Mouse (Mus musculus) neural tube, embryonic 15.5 days (tissue): ENCODE measurements around the gene Tpmt. TPM values are rescaled to one million over a fixed set of nuclear protein-coding genes. Genes with fewer than 3 reads are reported as not detected.

Experiments used
- ATAC-seq: fragments of 200-750 bp; cut with Nextera tagmentation; 2 replicates; pipeline ENCODE4 v1.8.0; 2017; ENCODE audit warnings: mild to moderate bottlenecking, moderate TSS enrichment, moderate library complexity; ENCODE audit not compliant: low FRiP score
- H3K27ac ChIP-seq: fragments of 300-500 bp; sonication (generic); replicated peaks from 2 replicates; pipeline ENCODE4 v1.5.1; 2015; ENCODE audit warnings: mild to moderate bottlenecking, inconsistent platforms
- H3K27me3 ChIP-seq: fragments of 300-500 bp; sonication (generic); replicated peaks from 2 replicates; pipeline ENCODE4 v1.6.1; 2015; ENCODE audit warnings: inconsistent platforms
- H3K36me3 ChIP-seq: fragments of 300-500 bp; sonication (generic); 2 replicates; pipeline ENCODE4 v1.6.1; 2015; ENCODE audit warnings: inconsistent platforms
- H3K4me1 ChIP-seq: fragments of 300-500 bp; sonication (generic); 2 replicates; pipeline ENCODE4 v1.6.1; 2015; ENCODE audit warnings: inconsistent platforms
- H3K4me2 ChIP-seq: fragments of 300-500 bp; sonication (generic); 2 replicates; pipeline ENCODE4 v1.6.1; 2015; ENCODE audit warnings: inconsistent platforms, mild to moderate bottlenecking, moderate library complexity
- H3K4me3 ChIP-seq: fragments of 300-500 bp; sonication (generic); replicated peaks from 2 replicates; pipeline ENCODE4 v1.5.1; 2015; ENCODE audit warnings: mild to moderate bottlenecking, inconsistent platforms
- H3K9ac ChIP-seq: fragments of 300-500 bp; sonication (generic); replicated peaks from 2 replicates; pipeline ENCODE4 v1.6.1; 2015; ENCODE audit warnings: mild to moderate bottlenecking, inconsistent platforms
- H3K9me3 ChIP-seq: fragments of 300-500 bp; sonication (generic); replicated peaks from 2 replicates; pipeline ENCODE4 v1.6.1; 2016; ENCODE audit warnings: inconsistent platforms
- WGBS: fragments of 180-500 bp; shearing (Covaris S2); methylation state at CpG from one replicate; pipeline ENCODE4 v1.1.7; 2015; ENCODE audit warnings: mixed read lengths; 5-methylcytosine and 5-hydroxymethylcytosine counted together
- polyA plus RNA-seq: library from polyadenylated mRNA; unstranded; fragments of >200 nt; fragmentation: Nextera tagmentation; extraction: Ambion mirVana; gene quantifications from 2 replicates; pipeline ENCODE4 v1.2.1, GENCODE M21; 2015

Tpmt gene
- polyA plus RNA-seq = 17.3 and 17.8 TPM in 2 replicates

DNA sequence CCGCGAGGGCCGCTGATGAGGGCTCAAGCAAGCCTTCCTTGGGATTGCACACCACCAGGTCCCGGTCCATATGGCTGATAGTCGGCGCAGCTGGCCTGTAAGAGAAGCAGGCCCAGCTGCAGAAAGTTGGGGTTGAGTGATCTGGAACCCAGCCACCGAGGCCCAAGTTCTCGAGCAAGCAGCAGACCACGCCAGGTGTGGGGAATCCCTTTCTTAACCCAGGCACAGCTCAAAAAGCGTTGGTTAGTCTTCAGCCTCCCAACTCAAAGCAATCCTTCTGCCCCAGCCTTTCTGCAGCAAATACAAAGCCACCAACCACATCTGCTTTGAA is at the start of gene Tpmt:
Tpmt (minus strand) TSS at position 121 of the 331 bp plus-strand sequence.
- ATAC-seq = no peak
- peak within 1 kb of the TSS; percentile 96 for H3K4me3 ChIP-seq

DNA sequence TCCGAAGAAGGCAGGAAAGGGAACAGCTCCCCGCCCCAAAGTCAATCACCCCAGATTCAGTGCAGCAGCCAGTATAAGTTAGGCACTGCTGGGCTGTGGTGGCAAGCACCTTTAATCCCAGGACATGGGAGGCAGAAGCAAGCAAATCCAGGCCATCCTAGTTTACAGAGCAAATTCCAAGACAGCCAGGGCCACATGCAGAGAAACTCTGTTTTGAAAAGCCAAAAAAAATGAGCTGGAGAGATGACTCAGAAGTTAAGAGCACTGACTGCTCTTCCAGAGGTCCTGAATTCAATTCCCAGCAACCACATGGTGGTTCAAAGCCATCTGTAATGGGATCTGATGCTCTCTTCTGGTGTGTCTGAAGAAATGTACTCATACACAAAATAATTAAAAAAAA is 49.3 kb upstream of the Tpmt start:
- ATAC-seq = no peak
- Histone ChIP-seq H3K36me3 (peaks cover 18% of the 10 kb centered on the region), H3K9ac (no peak overlapping the region), H3K4me1 (no peaks in the 10 kb centered on the region), H3K27me3 (no peaks in the 10 kb centered on the region), H3K4me3 (no peak overlapping the region), H3K4me2 (no peak overlapping the region), H3K27ac (no peak overlapping the region), H3K9me3 (no peaks in the 10 kb centered on the region)
- WGBS = 96% methylated on average over 2 of the region's 2 CpGs

More for the DNA sequence above, at the start of gene Tpmt:
- 14% methylated on average over 10 of the region's 10 CpGs for WGBS
- H3K9ac ChIP-seq = peak within 1 kb of the TSS; percentile 91
- no peaks in the 10 kb centered on the region for H3K9me3 ChIP-seq
- peaks cover 21% of the 10 kb centered on the region for H3K4me1 ChIP-seq
- H3K36me3 ChIP-seq = peaks cover 15% of the 10 kb centered on the region
- H3K4me2 ChIP-seq = peak within 1 kb of the TSS; percentile 99
- H3K27me3 ChIP-seq = no peaks in the 10 kb centered on the region
- peak within 1 kb of the TSS; percentile 85 for H3K27ac ChIP-seq

DNA sequence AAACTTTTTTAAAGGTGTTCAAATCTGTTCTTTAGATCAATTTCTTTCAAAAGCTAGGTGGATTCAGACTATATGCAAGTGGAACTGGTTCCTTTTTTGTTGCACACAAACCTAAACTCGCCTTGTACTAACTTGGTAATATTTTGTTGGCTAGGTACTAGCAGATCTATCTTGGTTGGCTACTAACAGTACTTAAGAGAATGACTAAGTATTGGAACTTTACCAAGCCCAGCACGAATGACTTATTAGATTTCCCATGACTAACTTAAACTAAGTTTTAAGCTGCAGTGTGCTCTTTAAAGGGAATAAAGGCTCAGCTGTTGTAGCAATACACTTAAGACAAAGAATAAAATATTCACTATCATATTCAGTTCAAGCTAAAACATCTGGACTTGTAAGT is 44.7 kb upstream of the Tpmt start:
- peaks cover 23% of the 10 kb centered on the region for H3K36me3 ChIP-seq

GRCm38 (mm10) chr13:47088433-47088832 is 43.9 kb upstream of the Tpmt start:
- 94% methylated on average over 1 of the region's 1 CpGs for WGBS
- no peak for ATAC-seq
- no peak overlapping the region for H3K4me2 ChIP-seq
- no peak overlapping the region for H3K4me3 ChIP-seq
- no peaks in the 10 kb centered on the region for H3K4me1 ChIP-seq
- no peaks in the 10 kb centered on the region for H3K27me3 ChIP-seq
- no peak overlapping the region for H3K27ac ChIP-seq
- H3K9me3 ChIP-seq = no peaks in the 10 kb centered on the region
- H3K36me3 ChIP-seq = peaks cover 23% of the 10 kb centered on the region
- no peak overlapping the region for H3K9ac ChIP-seq

More for the DNA sequence above, 44.7 kb upstream of the Tpmt start:
- no peaks in the 10 kb centered on the region for H3K27me3 ChIP-seq
- H3K27ac ChIP-seq = no peak overlapping the region
- ATAC-seq = no peak
- no peak overlapping the region for H3K4me2 ChIP-seq
- H3K9me3 ChIP-seq = no peaks in the 10 kb centered on the region
- H3K9ac ChIP-seq = no peak overlapping the region
- no peak overlapping the region for H3K4me3 ChIP-seq
- no peaks in the 10 kb centered on the region for H3K4me1 ChIP-seq
- WGBS = 92% methylated on average over 2 of the region's 2 CpGs

DNA sequence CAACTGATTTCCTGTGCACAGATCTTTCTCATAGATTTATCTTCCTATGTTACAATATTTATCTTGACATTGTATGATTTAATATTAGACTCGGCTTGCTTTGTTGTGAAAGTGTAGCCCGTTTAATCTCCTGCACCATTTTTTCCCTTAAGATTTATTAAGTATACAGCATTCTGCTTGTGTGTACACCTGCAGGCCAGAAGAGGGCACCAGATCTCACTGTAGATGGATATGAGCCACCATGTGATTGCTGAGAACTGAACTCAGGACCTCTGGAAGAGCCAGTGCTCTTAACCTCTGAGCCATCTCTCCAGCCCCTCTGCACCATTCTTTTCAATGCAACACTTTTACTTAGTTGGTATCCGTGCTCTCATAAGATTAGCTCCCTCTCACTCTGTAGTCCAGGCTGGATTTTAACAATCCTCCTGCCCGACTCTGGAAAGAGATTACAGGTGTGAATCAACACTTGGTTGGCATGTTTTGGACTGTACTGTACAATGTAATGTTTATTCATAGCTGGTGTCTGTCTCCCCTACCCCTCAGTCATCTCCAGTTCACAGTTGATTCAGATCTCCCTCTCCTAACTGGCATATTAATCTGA is 36.5 kb upstream of the Tpmt start:
- Histone ChIP-seq H3K9ac (no peak overlapping the region), H3K4me3 (no peak overlapping the region), H3K36me3 (peaks cover 66% of the 10 kb centered on the region), H3K4me1 (no peaks in the 10 kb centered on the region), H3K27ac (no peak overlapping the region), H3K27me3 (no peaks in the 10 kb centered on the region), H3K9me3 (no peaks in the 10 kb centered on the region), H3K4me2 (no peak overlapping the region)
- ATAC-seq = no peak
- 85% methylated on average over 4 of the region's 4 CpGs for WGBS

- H3K4me1 ChIP-seq = no peaks in the 10 kb centered on the region
- H3K36me3 ChIP-seq = peaks cover 75% of the 10 kb centered on the region
- H3K27ac ChIP-seq = no peak overlapping the region
- no peaks in the 10 kb centered on the region for H3K27me3 ChIP-seq
- no peak for ATAC-seq
- WGBS = 76% methylated on average over 5 of the region's 5 CpGs
- H3K4me2 ChIP-seq = no peak overlapping the region
- H3K9me3 ChIP-seq = no peaks in the 10 kb centered on the region
- H3K9ac ChIP-seq = no peak overlapping the region
- no peak overlapping the region for H3K4me3 ChIP-seq
These were observed 34.3 kb upstream of the Tpmt start for GRCm38 (mm10) chr13:47078799-47079198.

DNA sequence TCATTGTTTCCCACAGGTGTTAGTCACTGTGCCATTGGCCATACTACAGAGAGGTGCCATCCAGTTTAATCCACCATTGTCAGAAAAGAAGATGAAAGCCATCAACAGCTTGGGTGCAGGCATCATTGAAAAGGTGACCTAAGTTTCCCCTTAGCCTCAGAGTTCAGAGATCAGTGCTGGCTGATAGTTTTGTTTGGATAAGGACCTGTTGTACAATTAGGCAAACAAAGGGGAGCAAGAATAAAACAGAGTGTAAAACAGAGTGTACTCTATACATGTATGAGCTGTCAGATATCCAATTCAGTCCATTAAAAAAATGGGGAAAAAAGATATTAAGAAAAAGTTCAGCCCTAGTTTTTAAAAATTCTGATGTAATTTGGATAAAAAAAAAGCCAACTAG is 32.8 kb upstream of the Tpmt start:
- H3K4me3 ChIP-seq = no peak overlapping the region
- peaks cover 82% of the 10 kb centered on the region for H3K36me3 ChIP-seq
- H3K4me1 ChIP-seq = no peaks in the 10 kb centered on the region
- no peak overlapping the region for H3K27ac ChIP-seq
- no peaks in the 10 kb centered on the region for H3K27me3 ChIP-seq
- no peak for ATAC-seq
- no peaks in the 10 kb centered on the region for H3K9me3 ChIP-seq
- H3K4me2 ChIP-seq = no peak overlapping the region
- no peak overlapping the region for H3K9ac ChIP-seq

DNA sequence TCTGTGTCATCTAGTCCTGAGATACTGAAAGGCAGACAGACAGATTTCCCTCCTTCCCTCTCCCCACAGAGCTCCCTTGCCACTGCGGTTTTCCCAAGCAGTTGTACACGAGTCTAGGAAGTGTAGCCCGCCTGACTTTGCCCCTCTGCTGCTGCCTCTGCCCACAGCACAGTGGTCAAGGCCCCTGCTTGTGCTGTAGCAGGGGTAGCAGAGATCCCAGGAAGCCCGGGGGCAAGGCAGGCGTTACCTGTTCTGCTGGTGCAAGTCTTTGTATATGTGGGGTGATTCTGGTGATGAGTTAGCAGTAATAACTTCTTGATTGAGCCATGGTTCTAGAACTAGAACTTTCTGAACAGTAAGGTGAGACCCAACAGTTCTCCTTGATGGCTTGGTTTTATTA is 31.6 kb upstream of the Tpmt start:
- H3K9ac ChIP-seq = no peak overlapping the region
- H3K27me3 ChIP-seq = no peaks in the 10 kb centered on the region
- no peaks in the 10 kb centered on the region for H3K9me3 ChIP-seq
- H3K4me2 ChIP-seq = no peak overlapping the region
- 84% methylated on average over 5 of the region's 5 CpGs for WGBS
- no peak for ATAC-seq
- H3K4me1 ChIP-seq = no peaks in the 10 kb centered on the region
- no peak overlapping the region for H3K27ac ChIP-seq
- H3K4me3 ChIP-seq = no peak overlapping the region
- peaks cover 82% of the 10 kb centered on the region for H3K36me3 ChIP-seq

- Histone ChIP-seq H3K4me2 (no peak overlapping the region), H3K4me3 (no peak overlapping the region), H3K36me3 (peaks cover 69% of the 10 kb centered on the region), H3K27me3 (no peaks in the 10 kb centered on the region), H3K27ac (no peak overlapping the region), H3K9me3 (no peaks in the 10 kb centered on the region), H3K9ac (no peak overlapping the region), H3K4me1 (no peaks in the 10 kb centered on the region)
- ATAC-seq = no peak
- 92% methylated on average over 5 of the region's 5 CpGs for WGBS
These were observed 27.9 kb upstream of the Tpmt start for GRCm38 (mm10) chr13:47072484-47072883.

GRCm38 (mm10) chr13:47071871-47072270 is 27.3 kb upstream of the Tpmt start:
- H3K27ac ChIP-seq = no peak overlapping the region
- WGBS = 96% methylated on average over 13 of the region's 13 CpGs

DNA sequence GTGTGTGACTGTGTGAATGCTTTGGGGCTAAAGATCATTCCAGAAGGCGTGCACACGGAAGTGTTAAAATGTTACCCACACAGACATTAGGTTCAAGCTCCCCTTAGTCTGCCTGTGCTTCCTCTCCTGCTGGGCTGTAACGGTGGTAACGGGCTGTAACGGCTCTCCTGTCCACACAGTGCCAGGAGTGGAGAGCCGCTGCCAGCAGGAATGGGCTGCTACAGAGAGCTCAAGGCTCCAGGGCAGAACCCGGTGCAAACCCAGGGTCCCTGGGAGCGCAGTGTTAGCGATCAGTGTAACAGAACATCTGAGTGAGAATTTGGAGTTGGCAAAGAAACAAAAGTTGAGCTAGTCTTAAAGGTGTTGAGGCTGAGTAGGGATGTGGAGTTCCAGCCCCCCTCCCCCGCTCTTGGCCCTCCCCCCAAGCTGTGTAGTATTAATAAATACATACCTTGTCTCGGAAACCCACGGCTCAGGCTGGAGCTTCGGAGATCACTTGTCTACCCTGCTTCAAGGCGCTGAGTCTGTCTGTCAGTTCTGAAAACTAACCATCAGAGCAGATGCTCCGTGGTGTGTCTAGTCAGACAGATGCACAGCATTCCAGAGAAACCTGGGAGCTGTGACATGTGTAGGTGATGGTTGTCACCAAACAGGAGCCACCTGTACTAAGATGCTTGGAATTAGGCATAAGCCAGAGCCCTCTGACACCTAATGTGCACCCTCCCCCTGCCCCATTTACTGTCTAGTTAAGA is 26.0 kb upstream of the Tpmt start:
- no peaks in the 10 kb centered on the region for H3K4me1 ChIP-seq
- H3K27ac ChIP-seq = no peak overlapping the region
- ATAC-seq = no peak
- H3K9ac ChIP-seq = no peak overlapping the region
- no peak overlapping the region for H3K4me3 ChIP-seq
- WGBS = 80% methylated on average over 15 of the region's 15 CpGs
- no peaks in the 10 kb centered on the region for H3K27me3 ChIP-seq
- H3K9me3 ChIP-seq = no peaks in the 10 kb centered on the region
- peaks cover 78% of the 10 kb centered on the region for H3K36me3 ChIP-seq
- no peak overlapping the region for H3K4me2 ChIP-seq

More at GRCm38 (mm10) chr13:47071871-47072270, 27.3 kb upstream of the Tpmt start:
- no peaks in the 10 kb centered on the region for H3K27me3 ChIP-seq
- H3K36me3 ChIP-seq = peaks cover 70% of the 10 kb centered on the region
- no peaks in the 10 kb centered on the region for H3K4me1 ChIP-seq
- no peak overlapping the region for H3K4me3 ChIP-seq
- H3K9me3 ChIP-seq = no peaks in the 10 kb centered on the region
- ATAC-seq = no peak
- H3K4me2 ChIP-seq = no peak overlapping the region
- no peak overlapping the region for H3K9ac ChIP-seq

- H3K4me3 ChIP-seq = no peak overlapping the region
- H3K4me1 ChIP-seq = no peaks in the 10 kb centered on the region
- H3K9ac ChIP-seq = no peak overlapping the region
- H3K4me2 ChIP-seq = no peak overlapping the region
- ATAC-seq = no peak
- WGBS = 90% methylated on average over 6 of the region's 6 CpGs
- H3K27ac ChIP-seq = no peak overlapping the region
- no peaks in the 10 kb centered on the region for H3K27me3 ChIP-seq
- peaks cover 72% of the 10 kb centered on the region for H3K36me3 ChIP-seq
- H3K9me3 ChIP-seq = no peaks in the 10 kb centered on the region
These were observed 22.5 kb upstream of the Tpmt start for GRCm38 (mm10) chr13:47067001-47067400.
